In the genomic region with DNA sequence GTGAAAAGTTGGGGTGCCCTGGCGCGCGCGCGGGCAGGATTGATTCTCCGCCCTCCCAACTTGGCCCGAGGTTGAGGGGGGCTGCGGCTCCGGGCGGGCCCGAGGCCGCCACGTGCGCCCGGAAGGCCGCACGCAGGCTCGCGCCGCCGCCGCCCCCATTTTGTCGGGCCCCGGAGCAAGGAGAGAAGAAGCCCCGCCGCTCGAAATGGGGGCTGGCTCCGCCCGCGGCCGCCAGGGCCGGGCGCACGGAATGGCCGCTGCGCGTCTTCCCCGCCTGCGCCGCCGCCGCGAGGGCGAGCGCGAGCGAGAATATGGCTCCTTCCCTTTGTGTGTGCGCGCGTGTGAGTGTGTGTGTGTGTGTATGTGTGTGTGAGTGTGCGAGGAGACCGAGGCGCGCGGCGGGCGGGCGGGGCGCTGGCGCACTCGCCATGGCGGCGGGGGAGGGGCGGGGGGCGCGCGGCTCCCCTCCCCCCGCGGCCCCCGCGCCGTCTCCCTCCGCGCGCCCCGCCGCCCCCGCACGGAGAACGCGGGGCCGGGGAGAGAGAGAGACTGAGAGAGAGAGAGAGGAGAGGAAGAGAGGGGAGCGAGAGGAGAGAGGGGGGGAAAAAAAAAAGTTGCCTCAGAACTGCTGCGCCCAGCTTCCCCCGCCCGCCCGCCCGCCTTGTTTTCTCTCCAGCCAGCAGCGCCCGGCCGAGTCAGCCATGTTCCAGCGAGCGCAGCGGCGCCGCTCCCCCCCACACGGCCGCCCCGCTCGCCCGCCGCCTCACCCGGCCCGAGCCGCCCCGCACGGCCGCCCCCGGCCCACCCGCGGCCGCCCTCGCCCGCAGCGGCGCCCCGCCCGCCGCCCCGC, we compare ENCODE assay signal across 8 mouse cellular contexts. TPM values are rescaled to one million over a fixed set of nuclear protein-coding genes. Genes with fewer than 3 reads are reported as not detected.
A peak's percentile ranks its signal among the peaks of the same experiment; 100 is the strongest.
DNase-seq lines count a peak whose midpoint lies in the region; ATAC-seq and TF ChIP-seq lines count a peak whose summit lies in the region.

No protein-coding gene starts in this region.

- no peak for TF ChIP-seq CTCF in kidney, postnatal 0 days (IDR thresholded peaks at IDR 0.05; ENCODE audit: low read depth)

- WGBS in heart, embryonic 13.5 days = under 1% methylated on average over 71 of the region's 120 CpGs
- under 1% methylated on average over 78 of the region's 120 CpGs for WGBS in kidney, postnatal 0 days
- under 1% methylated on average over 74 of the region's 120 CpGs for WGBS in liver, embryonic 11.5 days

- H3K4me1 ChIP-seq in erythroblast, embryonic 14.5 days (ENCODE audit: control insufficient read depth) = peaks cover 26% of the 10 kb centered on the region
- H3K4me1 ChIP-seq in heart, embryonic 13.5 days = peaks cover 18% of the 10 kb centered on the region
- no peaks in the 10 kb centered on the region for H3K4me1 ChIP-seq in kidney, postnatal 0 days (replicated peaks; ENCODE audit: insufficient read depth, low read length)
- peaks cover 11% of the 10 kb centered on the region for H3K4me1 ChIP-seq in liver, embryonic 11.5 days (replicated peaks; ENCODE audit: control insufficient read depth, insufficient read depth, low read length)

- peak; percentile 77 for TF ChIP-seq POLR2A in myocyte (IDR thresholded peaks at IDR 0.05; ENCODE audit: insufficient read length, low read depth)

- H3K9me3 ChIP-seq in erythroblast, embryonic 14.5 days (ENCODE audit: control insufficient read depth, low read length) = no peaks in the 10 kb centered on the region
- H3K9me3 ChIP-seq in heart, embryonic 13.5 days = no peaks in the 10 kb centered on the region
- no peaks in the 10 kb centered on the region for H3K9me3 ChIP-seq in kidney, postnatal 0 days (replicated peaks; ENCODE audit: low read length)
- H3K9me3 ChIP-seq in liver, embryonic 11.5 days (ENCODE audit: control insufficient read depth, low read length) = no peaks in the 10 kb centered on the region

- H3K9ac ChIP-seq in heart, embryonic 13.5 days = peak overlapping the region; percentile 99
- H3K9ac ChIP-seq in kidney, postnatal 0 days (ENCODE audit: low read depth, low read length) = peak overlapping the region; percentile 99
- peak overlapping the region; percentile 100 for H3K9ac ChIP-seq in liver, embryonic 11.5 days (ENCODE audit: low read depth, low read length)

- peak overlapping the region; percentile 99 for H3ac ChIP-seq in myocyte (ENCODE audit: control insufficient read depth, insufficient read length)

- H3K4me3 ChIP-seq in erythroblast, embryonic 14.5 days (replicated peaks) = peak overlapping the region; percentile 89
- peak overlapping the region; percentile 83 for H3K4me3 ChIP-seq in heart, embryonic 13.5 days
- peak overlapping the region; percentile 85 for H3K4me3 ChIP-seq in kidney, postnatal 0 days (replicated peaks; ENCODE audit: low read depth, low read length)
- H3K4me3 ChIP-seq in liver, embryonic 11.5 days (ENCODE audit: low read depth, low read length) = peak overlapping the region; percentile 93
- peak overlapping the region; percentile 41 for H3K4me3 ChIP-seq in myocyte

- H3K4me2 ChIP-seq in heart, embryonic 13.5 days = peak overlapping the region; percentile 96
- H3K4me2 ChIP-seq in kidney, postnatal 0 days (ENCODE audit: low read length) = peak overlapping the region; percentile 67
- H3K4me2 ChIP-seq in liver, embryonic 11.5 days = peak overlapping the region; percentile 71
- H3K4me2 ChIP-seq in myocyte (ENCODE audit: low read depth) = no peak overlapping the region

- H3K36me3 ChIP-seq in erythroblast, embryonic 14.5 days (ENCODE audit: control insufficient read depth) = peaks cover 31% of the 10 kb centered on the region
- peaks cover 19% of the 10 kb centered on the region for H3K36me3 ChIP-seq in heart, embryonic 13.5 days
- peaks cover 2% of the 10 kb centered on the region; the same call in 1 of the 2 replicates for H3K36me3 ChIP-seq in kidney, postnatal 0 days (ENCODE audit: insufficient read depth, low read length)
- H3K36me3 ChIP-seq in liver, embryonic 11.5 days (ENCODE audit: control insufficient read depth, insufficient read depth, low read length) = peaks cover 7% of the 10 kb centered on the region; the same call in 1 of the 2 replicates
- peaks cover 18% of the 10 kb centered on the region for H3K36me3 ChIP-seq in myocyte (ENCODE audit: control insufficient read depth, insufficient read depth)

- no peaks in the 10 kb centered on the region for H3K27me3 ChIP-seq in erythroblast, embryonic 14.5 days (ENCODE audit: control insufficient read depth)
- no peaks in the 10 kb centered on the region for H3K27me3 ChIP-seq in heart, embryonic 13.5 days (replicated peaks)
- no peaks in the 10 kb centered on the region for H3K27me3 ChIP-seq in kidney, postnatal 0 days (ENCODE audit: insufficient read depth, low read length)
- H3K27me3 ChIP-seq in liver, embryonic 11.5 days (replicated peaks; ENCODE audit: control insufficient read depth, insufficient read depth, low read length) = no peaks in the 10 kb centered on the region
- no peaks in the 10 kb centered on the region for H3K27me3 ChIP-seq in myocyte (ENCODE audit: control insufficient read depth, insufficient read depth, insufficient read length)

- peak overlapping the region; percentile 99 for H3K27ac ChIP-seq in heart, embryonic 13.5 days (replicated peaks)
- H3K27ac ChIP-seq in kidney, postnatal 0 days = peak overlapping the region; percentile 100
- H3K27ac ChIP-seq in liver, embryonic 11.5 days (ENCODE audit: low read depth, low read length) = peak overlapping the region; percentile 99

- H3K79me2 ChIP-seq in myocyte (ENCODE audit: control insufficient read depth, insufficient read depth) = peaks cover 23% of the 10 kb centered on the region

- peak; percentile 80 to 85 for DNase-seq in B cell, adult 2 months
- DNase-seq in brain, adult 2 months (ENCODE audit: low read depth, low spot score) = peak; percentile 94
- DNase-seq in kidney, postnatal 0 days (ENCODE audit: low spot score) = peak; percentile 90
- peak; percentile 81 for DNase-seq in liver, embryonic 11.5 days (ENCODE audit: low spot score)
- DNase-seq in spleen, postnatal 36 days (ENCODE audit: low spot score in 2 of 2) = peak; percentile 80 to 86

- ATAC-seq in heart, embryonic 13.5 days (ENCODE audit: extremely low read depth, insufficient number of reproducible peaks, low FRiP score, low TSS enrichment) = peak; percentile 44; the same call in 1 of the 2 replicates
- ATAC-seq in kidney, postnatal 0 days (replicated peaks; ENCODE audit: low FRiP score, low read depth) = peak; percentile 34
- peak; percentile 48 for ATAC-seq in liver, embryonic 11.5 days (replicated peaks; ENCODE audit: low FRiP score)

TF ChIP-seq in myocyte, 11 proteins besides CTCF, POLR2A, EP300 and RAD21:
- TF ChIP-seq MYOD1 (IDR thresholded peaks at IDR 0.05; ENCODE audit: control insufficient read depth in 1 of 3, insufficient read length in 2 of 3, low read depth in 2 of 3) = peak in 1 of 3 experiments; percentile 33
- peak; percentile 76 for TF ChIP-seq POLR2AphosphoS2 (IDR thresholded peaks at IDR 0.05; ENCODE audit: insufficient read length, low read depth)
- TF ChIP-seq USF1 (IDR thresholded peaks at IDR 0.05; ENCODE audit: low read depth) = no peak
- TF ChIP-seq MYOG (IDR thresholded peaks at IDR 0.05; ENCODE audit: control insufficient read depth in 1 of 3, insufficient read depth in 1 of 3, insufficient read length in 2 of 3, low read depth in 2 of 3) = peak in 1 of 3 experiments; percentile 14

RNA-seq across cellular contexts. Expression of gene Gm42791, which starts 56.8 kb away (rescaled TPM):
- 0.36 and 0.93 TPM in 2 replicates for polyA plus RNA-seq in erythroblast, embryonic 14.5 days (2012)
- 1.7 and 2.3 TPM in 2 replicates for polyA plus RNA-seq in heart, embryonic 13.5 days (2015; fragmentation: Nextera tagmentation; extraction: Ambion mirVana)
- 0.22 TPM in 1 of 2 replicates, not detected in the other for polyA plus RNA-seq in kidney, postnatal 0 days (2015; fragmentation: Nextera tagmentation; extraction: Ambion mirVana)
- not detected in 2 replicates for polyA plus RNA-seq in liver, embryonic 11.5 days (2014; fragmentation: Nextera tagmentation; extraction: Ambion mirVana)
- polyA plus RNA-seq in myocyte (2012; fragmentation: generic; extraction: Trizol) = 0.11 TPM

Comparison
In these comparisons a context has a peak if more than half of its experiments do, and no peak if none do; other contexts are left out.
1. Peak in every context shown above with its lines: DNase-seq, ATAC-seq, H3K4me3 ChIP-seq and H3K27ac ChIP-seq.
2. H3K4me3 ChIP-seq: peak in every context shown above with its lines; median percentile 93 in liver, embryonic 11.5 days; 89 in erythroblast, embryonic 14.5 days; 85 in kidney, postnatal 0 days; 83 in heart, embryonic 13.5 days; 41 in myocyte.